Mouse (Mus musculus): ENCODE data around the gene Nhlrc2. TPM values are rescaled to one million over a fixed set of nuclear protein-coding genes. Genes with fewer than 3 reads are reported as not detected.

Gene Nhlrc2
- polyA plus RNA-seq (2012; rRNA removed; ENCODE audit: low replicate concordance), result 7.6 and 14.5 TPM in 2 replicates

GRCm38 (mm10) chr19:56548230-56549032 lies at the start of gene Nhlrc2:
Nhlrc2 (plus strand) TSS chr19:56548261.

GRCm38 (mm10) chr19:56547456-56548229 lies 418 bp upstream of the Nhlrc2 start, which contains the start of gene Dclre1a:
Dclre1a (minus strand) TSS chr19:56548222.

Other genes starting within 250 kb of the Nhlrc2 start
- gene Nrap, start 158.2 kb upstream of the Nhlrc2 start, polyA plus RNA-seq (2012; rRNA removed; ENCODE audit: low replicate concordance), result 0.16 and 0.24 TPM in 2 replicates
- 18.5 and 21.2 TPM in 2 replicates for gene Casp7, start 151.1 kb upstream of the Nhlrc2 start, polyA plus RNA-seq (2012; rRNA removed; ENCODE audit: low replicate concordance)
- 0.21 and 62.0 TPM in 2 replicates for gene Plekhs1, start 86.6 kb upstream of the Nhlrc2 start, polyA plus RNA-seq (2012; rRNA removed; ENCODE audit: low replicate concordance)
- gene Dclre1a, start within 50 bp of the Nhlrc2 start, polyA plus RNA-seq (2012; rRNA removed; ENCODE audit: low replicate concordance), result 6.0 and 10.6 TPM in 2 replicates
- 3.2 and 5.4 TPM in 2 replicates for gene Adrb1, start 173.9 kb downstream of the Nhlrc2 start, polyA plus RNA-seq (2012; rRNA removed; ENCODE audit: low replicate concordance)